Mouse (Mus musculus) layer of hippocampus, adult 2 months (tissue): Measurements from ENCODE around the gene Zbtb12. TPM values are rescaled to one million over a fixed set of nuclear protein-coding genes. Genes with fewer than 3 reads are reported as not detected.
A peak's percentile ranks its signal among the peaks of the same experiment; 100 is the strongest.

Experiments used
- DNase-seq, 2 experiments: peaks; one replicate each; pipeline ENCODE4 v3.0.0; 2022; ENCODE audit warnings: low spot score in 2 of 2
- H3K27ac ChIP-seq: fragments of 200-600 bp; 2 replicates; pipeline ENCODE4 v1.8.1; 2022
- H3K4me3 ChIP-seq: fragments of 200-600 bp; 2 replicates; pipeline ENCODE4 v1.8.1; 2022; ENCODE audit warnings: mild to moderate bottlenecking
- CTCF ChIP-seq: fragments of 200-600 bp; conservative IDR thresholded peaks from 2 replicates; pipeline ENCODE4 v1.8.1; 2022; ENCODE audit warnings: antibody characterized with exemption, mild to moderate bottlenecking, moderate library complexity
- microRNA-seq, 2 experiments: library from miRNA; unstranded; fragments of <30 nt; microRNA quantifications; one replicate each; pipeline ENCODE4 v1.2.0; 2021
- total RNA-seq, 2 experiments: library from RNA; stranded (reverse); gene quantifications; 2 replicates each; pipeline ENCODE4 v1.2.3; 2021

Zbtb12 gene
- total RNA-seq, 2 experiments from 2014 or later = 7.5 to 9.0 TPM

DNA sequence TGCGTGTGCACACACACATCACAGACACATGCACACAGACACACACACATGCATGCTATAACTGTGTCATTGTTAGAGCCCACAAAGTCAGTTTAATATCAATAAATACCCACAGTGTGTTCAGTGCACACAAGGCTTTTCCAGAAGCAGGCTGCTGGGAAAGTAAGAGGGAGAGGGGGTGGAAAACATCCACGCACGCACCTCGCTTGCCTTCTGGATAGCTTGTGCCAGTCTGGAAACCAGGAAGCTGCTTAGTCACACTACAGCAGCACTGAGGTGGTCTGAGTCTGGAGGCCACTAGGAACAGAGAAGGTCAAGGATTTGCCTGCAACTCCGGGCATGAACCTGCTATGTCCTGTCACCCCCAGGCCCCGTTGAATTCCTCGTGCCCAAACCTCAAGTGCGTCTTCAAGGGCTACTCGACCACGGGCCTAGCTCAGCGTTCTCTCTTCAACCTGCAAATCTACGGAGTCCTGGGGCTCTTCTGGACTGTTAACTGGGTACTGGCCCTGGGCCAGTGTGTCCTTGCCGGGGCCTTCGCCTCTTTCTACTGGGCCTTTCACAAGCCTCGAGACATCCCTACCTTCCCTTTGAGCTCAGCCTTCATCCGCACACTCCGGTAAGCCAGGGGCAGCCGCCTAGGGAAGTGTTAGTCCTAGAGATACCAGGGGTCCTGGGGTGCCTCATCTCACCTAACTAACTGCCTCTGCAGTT is 48.2 kb downstream of the Zbtb12 start:
- peak overlapping the region; percentile 51; the same call in 1 of the 2 replicates for H3K27ac ChIP-seq
- no peak for TF ChIP-seq CTCF
- DNase-seq = no peak
- no peak overlapping the region for H3K4me3 ChIP-seq

DNA sequence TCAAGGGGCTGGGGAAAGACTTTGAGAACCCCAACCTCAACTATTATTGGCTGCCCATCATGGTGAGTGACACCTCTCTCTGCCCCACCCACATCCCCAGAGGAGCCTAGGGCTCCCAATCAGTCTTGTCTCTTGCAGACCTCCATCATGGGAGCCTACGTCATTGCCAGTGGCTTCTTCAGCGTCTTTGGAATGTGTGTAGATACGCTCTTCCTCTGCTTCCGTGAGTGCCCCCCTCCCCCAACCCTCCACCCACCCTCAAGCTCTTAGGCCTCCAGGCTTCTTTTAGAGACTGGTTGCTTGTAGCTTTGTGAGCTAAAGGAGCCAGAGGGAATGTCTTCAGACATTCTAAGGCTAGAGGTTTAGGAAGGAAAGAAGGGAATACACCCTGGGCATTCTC is 49.6 kb downstream of the Zbtb12 start:
- no peak for DNase-seq
- TF ChIP-seq CTCF = no peak
- Histone ChIP-seq H3K4me3 (no peak overlapping the region), H3K27ac (no peak overlapping the region)

DNA sequence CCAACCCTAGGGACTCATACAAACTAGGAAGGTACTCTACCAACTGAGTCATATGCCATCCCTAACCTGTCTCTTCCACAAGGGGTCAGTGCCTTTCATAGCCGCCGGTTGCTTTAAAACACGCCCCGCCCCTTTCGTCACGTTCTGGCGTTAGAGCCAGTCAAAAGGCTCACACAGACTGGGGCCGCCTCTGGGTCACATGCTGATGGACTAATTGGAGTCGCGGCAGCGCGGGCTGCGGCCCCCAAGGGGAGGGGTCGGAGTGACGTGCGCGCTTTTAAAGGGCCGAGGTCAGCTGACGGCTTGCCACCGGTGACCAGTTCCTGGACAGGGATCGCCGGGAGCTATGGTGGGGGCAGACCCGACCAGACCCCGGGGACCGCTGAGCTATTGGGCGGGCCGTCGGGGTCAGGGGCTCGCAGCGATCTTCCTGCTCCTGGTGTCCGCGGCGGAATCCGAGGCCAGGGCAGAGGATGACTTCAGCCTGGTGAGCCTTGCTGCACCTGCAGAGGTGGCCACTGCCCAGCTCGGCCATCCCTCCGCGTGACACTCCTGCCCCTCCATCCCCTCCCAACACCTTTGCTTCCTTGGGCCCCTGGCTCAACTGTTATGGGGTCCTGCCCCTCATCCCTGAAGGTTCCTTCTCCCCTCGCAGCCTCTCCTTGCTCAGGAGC is 51.9 kb downstream of the Zbtb12 start, which contains the start of gene Neu1:
TSS of gene Neu1 (plus strand) at position 193 of the 674 bp plus-strand sequence.
- Histone ChIP-seq H3K27ac (peak within 1 kb of the TSS; percentile 89), H3K4me3 (peak within 1 kb of the TSS; percentile 96)
- TF ChIP-seq CTCF = peak; percentile 88
- peak; percentile 98 to 99 for DNase-seq

DNA sequence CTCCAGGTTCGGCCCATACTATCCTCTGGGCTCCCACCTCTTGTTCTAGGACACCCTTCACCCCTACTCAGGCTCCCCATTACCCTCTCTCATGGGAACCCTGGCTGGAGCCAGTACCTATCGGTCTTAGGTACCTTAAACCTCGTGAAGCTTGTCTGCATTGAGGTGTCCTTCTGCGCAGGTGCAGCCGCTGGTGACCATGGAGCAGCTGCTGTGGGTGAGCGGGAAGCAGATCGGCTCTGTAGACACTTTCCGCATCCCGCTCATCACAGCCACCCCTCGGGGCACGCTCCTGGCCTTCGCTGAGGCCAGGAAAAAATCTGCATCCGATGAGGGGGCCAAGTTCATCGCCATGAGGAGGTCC is 52.4 kb downstream of the Zbtb12 start:
- no peak for TF ChIP-seq CTCF
- peak in 1 of 2 experiments; percentile 24 for DNase-seq
- Histone ChIP-seq H3K27ac (peak overlapping the region; percentile 89), H3K4me3 (peak overlapping the region; percentile 96)

DNA sequence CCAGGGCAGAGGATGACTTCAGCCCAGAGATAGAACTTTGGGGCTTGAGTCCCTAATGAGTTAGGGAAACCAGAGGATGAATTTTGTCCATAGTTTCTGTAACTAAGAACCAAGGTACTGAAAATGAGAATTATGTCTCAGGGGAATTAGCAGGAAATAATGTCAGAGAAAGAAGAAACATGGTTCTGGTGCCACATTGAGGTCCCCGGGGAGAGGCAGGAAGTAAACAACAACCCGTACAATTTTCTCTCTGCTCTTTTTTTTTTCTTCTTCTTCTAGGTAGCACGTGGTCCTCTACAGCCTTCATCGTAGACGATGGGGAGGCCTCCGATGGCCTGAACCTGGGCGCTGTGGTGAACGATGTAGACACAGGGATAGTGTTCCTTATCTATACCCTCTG is 53.0 kb downstream of the Zbtb12 start:
- peak overlapping the region; percentile 89; the same call in 1 of the 2 replicates for H3K27ac ChIP-seq
- TF ChIP-seq CTCF = no peak
- no peak for DNase-seq
- H3K4me3 ChIP-seq = peak overlapping the region; percentile 96

DNA sequence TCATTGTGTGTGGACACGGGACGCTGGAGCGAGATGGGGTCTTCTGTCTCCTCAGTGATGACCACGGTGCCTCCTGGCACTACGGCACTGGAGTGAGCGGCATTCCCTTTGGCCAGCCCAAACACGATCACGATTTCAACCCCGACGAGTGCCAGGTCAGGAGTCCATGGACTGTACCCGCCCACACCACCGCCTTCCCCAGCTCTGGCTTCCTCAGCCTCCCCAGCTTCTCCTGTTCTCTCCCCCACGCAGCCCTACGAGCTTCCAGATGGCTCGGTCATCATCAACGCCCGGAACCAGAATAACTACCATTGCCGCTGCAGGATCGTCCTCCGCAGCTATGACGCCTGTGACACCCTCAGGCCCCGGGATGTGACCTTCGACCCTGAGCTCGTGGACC is 54.7 kb downstream of the Zbtb12 start:
- peak in 1 of 2 experiments; percentile 24 for DNase-seq
- no peak for TF ChIP-seq CTCF
- Histone ChIP-seq H3K27ac (peak overlapping the region; percentile 47; the same call in 1 of the 2 replicates), H3K4me3 (no peak overlapping the region)

DNA sequence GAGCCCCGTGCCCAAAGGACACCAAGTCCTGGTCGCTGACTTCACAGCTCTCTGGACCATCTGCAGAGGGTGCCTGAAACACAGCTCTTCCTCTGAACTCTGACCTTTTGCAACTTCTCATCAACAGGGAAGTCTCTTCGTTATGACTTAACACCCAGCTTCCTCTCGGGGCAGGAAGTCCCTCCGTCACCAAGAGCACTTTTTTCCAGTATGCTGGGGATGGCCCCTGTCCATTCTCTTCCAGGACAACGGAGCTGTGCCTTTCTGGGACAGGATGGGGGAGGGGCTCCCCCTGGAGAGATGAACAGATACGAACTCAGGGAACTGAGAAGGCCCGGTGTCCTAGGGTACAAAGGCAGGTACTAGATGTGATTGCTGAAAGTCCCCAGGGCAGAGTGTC is 55.5 kb downstream of the Zbtb12 start:
- no peak for TF ChIP-seq CTCF
- Histone ChIP-seq H3K27ac (no peak overlapping the region), H3K4me3 (no peak overlapping the region)
- DNase-seq = no peak

DNA sequence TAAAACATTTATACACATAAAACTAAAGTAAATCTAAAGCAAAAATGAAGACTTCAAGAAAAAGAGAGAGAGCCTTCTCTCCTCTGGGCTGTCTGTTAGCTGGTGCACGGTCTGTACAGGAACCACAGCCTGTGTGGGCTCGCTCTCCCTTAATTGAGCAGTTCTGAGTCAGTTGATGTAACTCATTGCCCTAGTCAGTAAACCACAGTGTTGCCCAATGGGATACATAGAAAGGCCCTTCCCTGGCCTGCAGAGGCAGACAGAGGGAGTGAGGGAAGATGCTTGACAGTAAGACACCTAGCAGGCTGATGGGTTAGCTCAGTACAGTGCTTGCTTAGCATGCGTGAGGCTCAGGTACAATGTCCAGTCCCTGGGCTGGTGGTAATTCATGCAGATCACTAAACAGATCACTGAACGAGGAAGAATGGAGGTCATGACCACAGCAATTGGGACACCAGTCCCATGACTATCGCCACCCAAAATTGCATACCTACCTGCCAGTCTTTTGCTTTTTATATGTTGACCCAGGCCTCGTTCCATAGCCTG is 58.8 kb downstream of the Zbtb12 start:
- Histone ChIP-seq H3K27ac (no peak overlapping the region), H3K4me3 (no peak overlapping the region)
- DNase-seq = no peak
- TF ChIP-seq CTCF = no peak

DNA sequence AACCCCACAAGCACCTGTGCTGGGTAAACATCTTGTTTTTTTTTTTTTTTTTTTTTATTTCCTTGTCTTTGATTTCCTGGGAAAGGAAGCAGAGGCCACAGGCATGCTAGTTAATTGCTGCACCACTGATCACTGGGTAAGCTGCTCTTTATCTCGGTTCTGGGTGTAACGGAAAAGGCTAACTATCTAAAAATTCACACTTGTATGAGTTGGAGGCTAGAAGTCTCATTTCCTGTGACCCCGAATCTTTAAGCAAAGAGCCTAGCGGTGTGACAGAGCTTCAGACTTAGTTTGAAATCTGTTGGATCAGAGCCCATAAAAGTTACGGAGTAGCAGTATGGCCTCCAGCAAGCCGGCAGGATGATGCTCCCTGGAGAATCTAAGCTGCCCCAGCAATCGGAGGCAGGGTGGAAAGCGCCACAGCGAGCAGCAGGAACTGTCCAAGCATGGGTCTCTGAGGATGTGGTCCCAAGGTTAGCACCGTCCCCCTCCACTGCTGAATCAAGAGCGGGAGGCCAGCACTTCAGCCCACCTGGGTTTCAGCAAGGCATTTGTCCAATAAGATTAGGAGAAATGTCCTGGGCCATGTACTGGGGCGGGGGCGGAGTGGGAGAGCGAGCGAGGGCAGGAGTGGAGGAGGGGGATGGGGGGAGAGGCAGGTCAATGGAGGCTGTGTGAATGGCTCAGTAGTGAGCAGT is 62.2 kb downstream of the Zbtb12 start:
- no peak for DNase-seq
- TF ChIP-seq CTCF = no peak
- no peak overlapping the region for H3K27ac ChIP-seq
- H3K4me3 ChIP-seq = peak overlapping the region; percentile 35

DNA sequence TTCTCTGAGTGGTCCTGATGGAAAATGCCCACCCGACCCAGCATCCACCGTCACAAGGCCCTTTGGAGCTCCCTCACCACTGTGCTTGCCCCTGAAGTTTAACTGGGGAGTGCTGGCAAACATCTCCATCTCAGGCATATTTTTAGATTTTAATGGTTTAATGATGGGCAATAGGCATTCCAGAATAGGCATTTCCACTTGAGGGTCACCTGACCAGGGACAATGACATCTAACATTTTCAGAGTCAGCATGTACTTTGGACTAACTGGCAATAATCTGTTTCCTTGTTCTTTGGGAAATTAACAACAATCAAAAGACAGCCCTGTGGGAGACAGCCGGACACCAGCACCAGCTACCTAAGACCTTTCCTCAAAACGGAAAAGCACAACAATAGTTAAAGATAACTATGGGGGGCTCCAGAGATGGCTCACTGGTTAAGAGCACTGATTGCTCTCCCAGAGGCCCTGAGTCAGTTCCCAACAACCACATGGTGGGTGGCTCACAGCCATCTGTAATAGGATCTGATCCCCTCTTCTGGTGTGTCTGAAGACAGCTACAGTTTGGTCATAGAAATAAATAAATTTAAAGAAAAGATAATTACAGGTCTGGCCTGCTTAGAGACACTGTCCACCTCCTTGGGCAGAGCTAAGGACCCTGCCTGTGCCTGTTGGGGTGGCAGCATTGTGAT is 64.0 kb downstream of the Zbtb12 start:
- Histone ChIP-seq H3K4me3 (no peak overlapping the region), H3K27ac (no peak overlapping the region; the same call in 1 of the 2 replicates)
- no peak for TF ChIP-seq CTCF
- DNase-seq = no peak

DNA sequence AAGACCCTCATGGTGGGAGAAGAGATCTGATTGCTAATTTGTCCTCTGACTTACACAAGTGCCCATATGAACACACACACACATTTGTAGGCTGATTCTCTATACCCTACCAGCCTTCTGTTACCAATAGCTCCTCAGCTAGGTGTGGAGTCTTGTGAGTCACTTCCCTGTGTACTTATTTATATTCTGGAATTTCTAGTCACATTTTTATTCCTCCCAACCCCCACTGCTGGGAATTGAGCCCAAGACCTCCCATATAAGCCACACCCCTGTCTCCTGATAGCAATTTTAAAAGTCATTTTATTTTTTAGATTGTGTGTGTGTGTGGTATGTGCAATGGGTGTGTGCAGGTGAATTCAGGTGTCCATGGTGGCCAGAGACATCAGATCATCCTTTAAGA is 65.1 kb downstream of the Zbtb12 start:
- H3K4me3 ChIP-seq = no peak overlapping the region
- no peak for TF ChIP-seq CTCF
- DNase-seq = no peak
- no peak overlapping the region for H3K27ac ChIP-seq

Small RNA genes lying within 50 kb of the gene (microRNA-seq; reads per million reads assigned to microRNA genes)
- gene Mir6970 (0.64 to 1.5 reads per million in 2 experiments), gene Mir6971 (5.9 to 7.0 reads per million in 2 experiments), gene Mir6972 (0 reads per million in 2 experiments)

Other genes starting within 250 kb of the Zbtb12 start
- gene Prrt1, start 249.9 kb upstream of the Zbtb12 start, total RNA-seq = 100 to 1,000 TPM; 276 to 305 TPM
- 10 to 100 TPM; 16.2 to 18.8 TPM for gene Fkbpl, start 234.7 kb upstream of the Zbtb12 start, total RNA-seq
- gene Atf6b, start 232.3 kb upstream of the Zbtb12 start, total RNA-seq = 10 to 100 TPM; 92.0 to 93.2 TPM
- 10 to 100 TPM; 10.9 to 11.0 TPM for gene Tnxb, start 208.9 kb upstream of the Zbtb12 start, total RNA-seq
- 10 to 100 TPM; 27.2 to 28.7 TPM for gene C4b, start 135.6 kb upstream of the Zbtb12 start, total RNA-seq
- under 1 TPM in 1 of 2 experiments, not detected in 1; 0.42 TPM for gene Cyp21a1, start 74.9 kb upstream of the Zbtb12 start, total RNA-seq
- gene Stk19, start 42.5 kb upstream of the Zbtb12 start, total RNA-seq = 10 to 100 TPM; 55.5 to 61.3 TPM
- 10 to 100 TPM; 39.7 to 42.3 TPM for gene Dxo, start 42.5 kb upstream of the Zbtb12 start, total RNA-seq
- gene Skiv2l, start 29.3 kb upstream of the Zbtb12 start, total RNA-seq = 10 to 100 TPM; 75.1 to 78.3 TPM
- 10 to 100 TPM; 34.9 to 38.1 TPM for gene Nelfe, start 29.1 kb upstream of the Zbtb12 start, total RNA-seq
- not detected for gene Cfb, start 17.0 kb upstream of the Zbtb12 start, total RNA-seq
- not detected for gene Gm20547, start 2.6 kb downstream of the Zbtb12 start, total RNA-seq
- 1 to 10 TPM; 1.1 to 1.8 TPM for gene C2, start 18.8 kb downstream of the Zbtb12 start, total RNA-seq
- 100 to 1,000 TPM; 181 to 190 TPM for gene Ehmt2, start 19.0 kb downstream of the Zbtb12 start, total RNA-seq
- under 1 TPM in 1 of 2 experiments, not detected in 1; 0.29 TPM for gene Slc44a4, start 35.0 kb downstream of the Zbtb12 start, total RNA-seq
- gene Neu1, start 51.8 kb downstream of the Zbtb12 start, total RNA-seq = 10 to 100 TPM; 39.4 to 43.1 TPM
- gene Hspa1b, start 79.8 kb downstream of the Zbtb12 start, total RNA-seq = 10 to 100 TPM; 21.4 to 24.7 TPM
- gene Gm20481, start 90.4 kb downstream of the Zbtb12 start, total RNA-seq = not detected
- gene Hspa1a, start 92.7 kb downstream of the Zbtb12 start, total RNA-seq = 10 to 100 TPM; 16.9 to 18.1 TPM
- gene Hspa1l, start 93.2 kb downstream of the Zbtb12 start, total RNA-seq = under 1 TPM; 0.44 to 0.49 TPM
- gene Lsm2, start 102.4 kb downstream of the Zbtb12 start, total RNA-seq = 10 to 100 TPM; 15.9 to 21.8 TPM
- 10 to 100 TPM; 48.2 to 55.1 TPM for gene Vars, start 121.5 kb downstream of the Zbtb12 start, total RNA-seq
- gene Vwa7, start 137.1 kb downstream of the Zbtb12 start, total RNA-seq = under 1 TPM; 0.20 to 0.26 TPM
- under 1 TPM in 1 of 2 experiments, not detected in 1; 0.67 TPM for gene Sapcd1, start 148.5 kb downstream of the Zbtb12 start, total RNA-seq
- gene Msh5, start 167.3 kb downstream of the Zbtb12 start, total RNA-seq = 1 to 10 TPM in 1 of 2 experiments, under 1 TPM in 1; 0.26 to 1.1 TPM
- gene Clic1, start 170.5 kb downstream of the Zbtb12 start, total RNA-seq = 1 to 10 TPM; 9.2 to 9.6 TPM
- 10 to 100 TPM; 13.7 to 15.8 TPM for gene Ddah2, start 179.6 kb downstream of the Zbtb12 start, total RNA-seq
- not detected for gene Ly6g6c, start 185.9 kb downstream of the Zbtb12 start, total RNA-seq
- not detected for gene Mpig6b, start 186.7 kb downstream of the Zbtb12 start, total RNA-seq
- 1 to 10 TPM; 2.5 to 3.5 TPM for gene Ly6g6e, start 197.4 kb downstream of the Zbtb12 start, total RNA-seq
- 1 to 10 TPM; 1.1 TPM for gene Ly6g6d, start 198.6 kb downstream of the Zbtb12 start, total RNA-seq
- gene Ly6g6f, start 206.1 kb downstream of the Zbtb12 start, total RNA-seq = under 1 TPM in 1 of 2 experiments, not detected in 1; 0.52 TPM
- gene Abhd16a, start 209.8 kb downstream of the Zbtb12 start, total RNA-seq = 100 to 1,000 TPM; 110 to 113 TPM
- not detected for gene Ly6g5c, start 228.8 kb downstream of the Zbtb12 start, total RNA-seq
- under 1 TPM in 1 of 2 experiments, not detected in 1; 0.54 TPM for gene Ly6g5b, start 235.9 kb downstream of the Zbtb12 start, total RNA-seq
- 10 to 100 TPM; 15.0 to 15.9 TPM for gene Gpank1, start 242.0 kb downstream of the Zbtb12 start, total RNA-seq
- gene Csnk2b, start 242.6 kb downstream of the Zbtb12 start, total RNA-seq = 100 to 1,000 TPM; 170 to 178 TPM
- gene D17H6S53E, start 246.9 kb downstream of the Zbtb12 start, total RNA-seq = 10 to 100 TPM; 25.2 to 29.3 TPM